In genomic region chr10:39614676-39615075, GRCm38 (mm10) we compare ENCODE assay signal across 8 mouse cellular contexts. TPM values are rescaled to one million over a fixed set of nuclear protein-coding genes. Genes with fewer than 3 reads are reported as not detected.
DNase-seq lines count a peak whose midpoint lies in the region; ATAC-seq and TF ChIP-seq lines count a peak whose summit lies in the region.

No protein-coding gene starts in this region.

- H3K4me1 ChIP-seq in CH12.LX (ENCODE audit: control insufficient read depth in 1 of 2, insufficient read depth in 2 of 2) = peaks cover 5 to 38% of the 10 kb centered on the region in 2 experiments
- peaks cover 7% of the 10 kb centered on the region; the same call in 1 of the 2 replicates for H3K4me1 ChIP-seq in embryonic fibroblast, embryonic 13.5 days (ENCODE audit: control insufficient read depth, insufficient read depth, low read length)
- peaks cover 47% of the 10 kb centered on the region for H3K4me1 ChIP-seq in limb, embryonic 15.5 days
- peaks cover 28% of the 10 kb centered on the region for H3K4me1 ChIP-seq in stomach, embryonic 15.5 days

- peak overlapping the region in 2 of 3 experiments; percentile 12 to 67 for H3K4me3 ChIP-seq in CH12.LX (replicated peaks in 1 of 3; ENCODE audit: low read depth in 2 of 3, low read length in 2 of 3, poor library complexity in 1 of 3)
- peak overlapping the region; percentile 19; the same call in 1 of the 2 replicates for H3K4me3 ChIP-seq in embryonic fibroblast, embryonic 13.5 days (ENCODE audit: insufficient read depth, low read length)
- H3K4me3 ChIP-seq in limb, embryonic 15.5 days = no peak overlapping the region
- H3K4me3 ChIP-seq in stomach, embryonic 15.5 days (replicated peaks) = peak overlapping the region; percentile 44

- no peaks in the 10 kb centered on the region for H3K9me3 ChIP-seq in CH12.LX (replicated peaks; ENCODE audit: low read length)
- H3K9me3 ChIP-seq in limb, embryonic 15.5 days = no peaks in the 10 kb centered on the region
- no peaks in the 10 kb centered on the region for H3K9me3 ChIP-seq in stomach, embryonic 15.5 days

- peaks cover 22 to 40% of the 10 kb centered on the region in 2 experiments for H3K36me3 ChIP-seq in CH12.LX (replicated peaks in 1 of 2; ENCODE audit: control insufficient read depth in 1 of 2, insufficient read depth in 1 of 2, low read length in 1 of 2)
- H3K36me3 ChIP-seq in limb, embryonic 15.5 days = 0 out of 2 replicates have a peak, but pooled peaks cover 2% of the 10 kb centered on the region
- H3K36me3 ChIP-seq in stomach, embryonic 15.5 days = no peaks in the 10 kb centered on the region

- peaks cover 11% of the 10 kb centered on the region for H3K79me2 ChIP-seq in CH12.LX (replicated peaks; ENCODE audit: control insufficient read depth, extremely low read depth, insufficient read depth, poor library complexity, severe bottlenecking)

- ATAC-seq in limb, embryonic 15.5 days (ENCODE audit: insufficient number of reproducible peaks, low FRiP score, low TSS enrichment, low read depth) = peak; percentile 78
- peak; percentile 67; the same call in 1 of the 2 replicates for ATAC-seq in stomach, embryonic 15.5 days (ENCODE audit: insufficient read depth, low FRiP score, low read depth)

- TF ChIP-seq CTCF in CH12.LX (conservative IDR thresholded peaks at IDR 0.05 in 1 of 2, IDR thresholded peaks at IDR 0.05 in 1 of 2; ENCODE audit: low read depth in 2 of 2, low read length in 2 of 2) = no peak
- TF ChIP-seq CTCF in embryonic fibroblast, embryonic 13.5 days (IDR thresholded peaks at IDR 0.05; ENCODE audit: borderline replicate concordance, insufficient read depth, low read length) = no peak

- in situ Hi-C loops in CH12.LX (cut with MboI; ENCODE audit: low pct_ligation_motif_present, low pct_unique_long_range_greater_than_20kb, low sequenced_read_pairs) = no loop called here

- TF ChIP-seq EP300 in CH12.LX (IDR thresholded peaks at IDR 0.05; ENCODE audit: low read length) = no peak

- H3K4me2 ChIP-seq in CH12.LX (ENCODE audit: insufficient read depth, low read depth, poor library complexity, severe bottlenecking) = peak overlapping the region; percentile 6
- H3K4me2 ChIP-seq in limb, embryonic 15.5 days = peak overlapping the region; percentile 12; the same call in 1 of the 2 replicates
- H3K4me2 ChIP-seq in stomach, embryonic 15.5 days = peak overlapping the region; percentile 49

- TF ChIP-seq RAD21 in CH12.LX (IDR thresholded peaks at IDR 0.05; ENCODE audit: low read depth, low read length) = no peak

- H3K9ac ChIP-seq in CH12.LX (ENCODE audit: insufficient read depth, low read depth) = peak overlapping the region; percentile 50; the same call in 1 of the 2 replicates
- no peak overlapping the region for H3K9ac ChIP-seq in limb, embryonic 15.5 days
- H3K9ac ChIP-seq in stomach, embryonic 15.5 days = no peak overlapping the region; the same call in 1 of the 2 replicates

- dilution Hi-C loops in CH12.LX (cut with MboI; ENCODE audit: extremely low pct_ligation_motif_present, extremely low pct_unique_long_range_greater_than_20kb, low sequenced_read_pairs) = no loop called here

- peak; percentile 76 for DNase-seq in 3134 (ENCODE audit: extremely low read depth, insufficient read length, low spot score)
- no peak for DNase-seq in CH12.LX (ENCODE audit: extremely low read depth)
- peak; percentile 79 for DNase-seq in heart, postnatal 4 days
- no peak for DNase-seq in left cerebral cortex, adult 18-20 months (ENCODE audit: low spot score in 2 of 2)
- no peak for DNase-seq in frontal cortex, postnatal 36 days (ENCODE audit: low spot score in 2 of 2)

- no peaks in the 10 kb centered on the region for H3K27me3 ChIP-seq in CH12.LX (replicated peaks)
- no peaks in the 10 kb centered on the region for H3K27me3 ChIP-seq in limb, embryonic 15.5 days
- no peaks in the 10 kb centered on the region for H3K27me3 ChIP-seq in stomach, embryonic 15.5 days (replicated peaks)

- H3K27ac ChIP-seq in CH12.LX (ENCODE audit: insufficient read depth, low read depth) = no peak overlapping the region
- H3K27ac ChIP-seq in embryonic fibroblast, embryonic 13.5 days (ENCODE audit: insufficient read depth, low read length) = peak overlapping the region; percentile 98
- peak overlapping the region; percentile 94 for H3K27ac ChIP-seq in limb, embryonic 15.5 days
- H3K27ac ChIP-seq in stomach, embryonic 15.5 days = peak overlapping the region; percentile 96

- 6% methylated on average over 6 of the region's 6 CpGs for WGBS in limb, embryonic 15.5 days
- 13% methylated on average over 6 of the region's 6 CpGs for whole genome bisulfite sequencing in stomach, embryonic 15.5 days

- no peak for TF ChIP-seq POLR2A in CH12.LX (IDR thresholded peaks at IDR 0.05; ENCODE audit: low read depth, low read length)
- TF ChIP-seq POLR2A in embryonic fibroblast, embryonic 13.5 days (IDR thresholded peaks at IDR 0.05; ENCODE audit: low read depth, low read length) = peak; percentile 74

TF ChIP-seq in CH12.LX, 34 proteins besides CTCF, POLR2A, EP300 and RAD21:
- TF ChIP-seq MYC (IDR thresholded peaks at IDR 0.05; ENCODE audit: low read depth, low read length) (no peak), MXI1 (IDR thresholded peaks at IDR 0.05; ENCODE audit: low read depth, low read length) (no peak), ZC3H11A (IDR thresholded peaks at IDR 0.05; ENCODE audit: low read depth, low read length) (no peak), TCF12 (IDR thresholded peaks at IDR 0.05; ENCODE audit: low read depth, low read length) (no peak), GABPA (IDR thresholded peaks at IDR 0.05; ENCODE audit: insufficient replicate concordance, low read depth, low read length) (no peak)

RNA-seq across cellular contexts. Expression of gene Traf3ip2, which starts 1.9 kb away (rescaled TPM):
- 15.6 and 18.9 TPM in 2 replicates for total RNA-seq in CH12.LX (2012; rRNA removed)
- 9.2 and 9.5 TPM in 2 replicates for total RNA-seq in CH12.LX (2014; rRNA removed)
- 22.1 and 23.4 TPM in 2 replicates for polyA plus RNA-seq in CH12.LX (2012; ENCODE audit: insufficient read length, low read depth)
- 16.9 and 21.6 TPM in 2 replicates for polyA plus RNA-seq in embryonic fibroblast, embryonic 13.5 days (2011; ENCODE audit: insufficient read length, low read depth, missing spikeins)
- 1 to 10 TPM; 7.1 to 7.3 TPM for total RNA-seq in heart, postnatal 4 days (2021)
- 14.9 and 15.5 TPM in 2 replicates for polyA plus RNA-seq in limb, embryonic 15.5 days (2015; fragmentation: Nextera tagmentation; extraction: Ambion mirVana)
- 29.0 and 29.6 TPM in 2 replicates for polyA plus RNA-seq in stomach, embryonic 15.5 days (2015; fragmentation: Nextera tagmentation; extraction: Ambion mirVana)
- total RNA-seq in left cerebral cortex, adult 18-20 months (2021) = 1 to 10 TPM in 1 of 2 experiments, under 1 TPM in 1; 0.91 to 1.3 TPM

Comparison
In these comparisons a context has a peak if more than half of its experiments do, and no peak if none do; other contexts are left out.
1. DNase-seq: peak in 3134 (single experiment) and heart, postnatal 4 days (single experiment); none in CH12.LX (single experiment), left cerebral cortex, adult 18-20 months (0 of 2) and frontal cortex, postnatal 36 days (0 of 2).
2. Peak in every context shown above with its lines, with median percentiles within 50 percentile points of each other: H3K4me2 ChIP-seq.